Mouse (Mus musculus) megakaryocyte, embryonic 14.5 days (primary cell): ENCODE measurements around the gene Cryab. TPM values are rescaled to one million over a fixed set of nuclear protein-coding genes. Genes with fewer than 3 reads are reported as not detected.

Source experiments
- H3K27me3 ChIP-seq: replicated peaks from 2 replicates; pipeline ENCODE3; 2012; ENCODE audit warnings: inconsistent platforms
- H3K36me3 ChIP-seq: replicated peaks from 2 replicates; pipeline ENCODE3; 2012; ENCODE audit warnings: low read length, inconsistent platforms, mixed read lengths
- H3K4me1 ChIP-seq: 2 replicates; pipeline ENCODE4 v1.6.1; 2012; ENCODE audit warnings: inconsistent platforms
- H3K4me3 ChIP-seq: replicated peaks from 2 replicates; pipeline ENCODE3; 2012; ENCODE audit warnings: moderate library complexity, mild to moderate bottlenecking, inconsistent platforms
- H3K9me3 ChIP-seq: 2 replicates; pipeline ENCODE4 v1.6.1; 2012; ENCODE audit warnings: inconsistent platforms
- FLI1 ChIP-seq: IDR thresholded peaks from 2 replicates; pipeline ENCODE4 v1.6.1; 2012; ENCODE audit warnings: low read length, inconsistent platforms, mixed read lengths
- GATA1 ChIP-seq: IDR thresholded peaks from 3 replicates; pipeline ENCODE4 v1.6.1; 2012; ENCODE audit warnings: mixed read lengths, low read length, inconsistent platforms, borderline replicate concordance
- polyA plus RNA-seq: library from polyadenylated mRNA; stranded (reverse); fragments of >175 nt; gene quantifications from 2 replicates; pipeline ENCODE4 v1.2.3, GENCODE M21; 2012; ENCODE audit warnings: low replicate concordance; ENCODE audit not compliant: insufficient read depth

The Cryab gene
- polyA plus RNA-seq, 1 experiment: not detected

- Histone ChIP-seq H3K27me3 (no peaks in the 10 kb centered on the region), H3K9me3 (no peaks in the 10 kb centered on the region), H3K4me3 (peak overlapping the region; percentile 96), H3K4me1 (peaks cover 18% of the 10 kb centered on the region), H3K36me3 (peaks cover 47% of the 10 kb centered on the region)
- TF ChIP-seq GATA1 (no peak), FLI1 (no peak)
Measured at GRCm38 (mm10) chr9:50776162-50776760, 25.1 kb downstream of the Cryab start.

- Histone ChIP-seq H3K9me3 (no peaks in the 10 kb centered on the region), H3K27me3 (no peaks in the 10 kb centered on the region), H3K36me3 (peaks cover 88% of the 10 kb centered on the region), H3K4me3 (no peak overlapping the region), H3K4me1 (peaks cover 3% of the 10 kb centered on the region; the same call in 1 of the 2 replicates)
- TF ChIP-seq GATA1 (no peak), FLI1 (no peak)
Measured at GRCm38 (mm10) chr9:50782155-50782554, 31.0 kb downstream of the Cryab start.

GRCm38 (mm10) chr9:50795266-50795665, 44.1 kb downstream of the Cryab start:
- no peaks in the 10 kb centered on the region for H3K27me3 ChIP-seq
- peaks cover 20% of the 10 kb centered on the region for H3K4me1 ChIP-seq
- TF ChIP-seq FLI1: no peak
- no peak for TF ChIP-seq GATA1
- H3K4me3 ChIP-seq: no peak overlapping the region
- no peaks in the 10 kb centered on the region for H3K9me3 ChIP-seq
- peaks cover 83% of the 10 kb centered on the region for H3K36me3 ChIP-seq

GRCm38 (mm10) chr9:50796776-50797175, 45.7 kb downstream of the Cryab start:
- Histone ChIP-seq H3K4me1 (peaks cover 14% of the 10 kb centered on the region), H3K9me3 (no peaks in the 10 kb centered on the region), H3K27me3 (no peaks in the 10 kb centered on the region), H3K36me3 (peaks cover 82% of the 10 kb centered on the region), H3K4me3 (no peak overlapping the region)
- TF ChIP-seq FLI1: no peak
- TF ChIP-seq GATA1: no peak

- no peak overlapping the region for H3K4me3 ChIP-seq
- no peak for TF ChIP-seq FLI1
- no peak for TF ChIP-seq GATA1
- H3K9me3 ChIP-seq: no peaks in the 10 kb centered on the region
- H3K36me3 ChIP-seq: peaks cover 82% of the 10 kb centered on the region
- H3K27me3 ChIP-seq: no peaks in the 10 kb centered on the region
- H3K4me1 ChIP-seq: peaks cover 10% of the 10 kb centered on the region
Measured at GRCm38 (mm10) chr9:50797641-50798040, 46.5 kb downstream of the Cryab start.

- Histone ChIP-seq H3K27me3 (no peaks in the 10 kb centered on the region), H3K36me3 (peaks cover 86% of the 10 kb centered on the region), H3K9me3 (no peaks in the 10 kb centered on the region), H3K4me3 (no peak overlapping the region), H3K4me1 (peaks cover 15% of the 10 kb centered on the region)
- TF ChIP-seq GATA1 (no peak), FLI1 (no peak)
Measured at GRCm38 (mm10) chr9:50798368-50798767, 47.2 kb downstream of the Cryab start.

- Histone ChIP-seq H3K9me3 (no peaks in the 10 kb centered on the region), H3K36me3 (peaks cover 87% of the 10 kb centered on the region), H3K27me3 (no peaks in the 10 kb centered on the region), H3K4me3 (no peak overlapping the region), H3K4me1 (peaks cover 36% of the 10 kb centered on the region)
- no peak for TF ChIP-seq FLI1
- TF ChIP-seq GATA1: no peak
Measured at GRCm38 (mm10) chr9:50800985-50801384, 49.9 kb downstream of the Cryab start.

GRCm38 (mm10) chr9:50803055-50803671, 52.0 kb downstream of the Cryab start:
- no peaks in the 10 kb centered on the region for H3K9me3 ChIP-seq
- H3K4me1 ChIP-seq: peaks cover 50% of the 10 kb centered on the region
- H3K4me3 ChIP-seq: no peak overlapping the region
- H3K27me3 ChIP-seq: no peaks in the 10 kb centered on the region
- TF ChIP-seq GATA1: no peak
- TF ChIP-seq FLI1: no peak
- H3K36me3 ChIP-seq: peaks cover 93% of the 10 kb centered on the region

Other genes starting within 250 kb of the Cryab start
- gene Pts, start 222.6 kb upstream of the Cryab start, polyA plus RNA-seq: 15.7 TPM in 1 of 2 replicates, not detected in the other
- gene Il18, start 196.5 kb upstream of the Cryab start, polyA plus RNA-seq: 2.0 TPM in 1 of 2 replicates, not detected in the other
- 0.09 TPM in 1 of 2 replicates, not detected in the other for gene Bco2, start 196.1 kb upstream of the Cryab start, polyA plus RNA-seq
- gene Tex12, start 190.0 kb upstream of the Cryab start, polyA plus RNA-seq: not detected in 2 replicates
- 6.3 and 16.9 TPM in 2 replicates for gene Sdhd, start 147.5 kb upstream of the Cryab start, polyA plus RNA-seq
- 8.5 and 23.8 TPM in 2 replicates for gene Timm8b, start 147.4 kb upstream of the Cryab start, polyA plus RNA-seq
- 0.19 TPM in 1 of 2 replicates, not detected in the other for gene Pih1d2, start 134.0 kb upstream of the Cryab start, polyA plus RNA-seq
- gene Nkapd1, start 133.9 kb upstream of the Cryab start, polyA plus RNA-seq: 2.9 and 3.9 TPM in 2 replicates
- 10.9 and 18.4 TPM in 2 replicates for gene Dlat, start 91.5 kb upstream of the Cryab start, polyA plus RNA-seq
- gene Dixdc1, start 11.8 kb upstream of the Cryab start, polyA plus RNA-seq: not detected in 2 replicates
- gene 2310030G06Rik, start 4.8 kb upstream of the Cryab start, polyA plus RNA-seq: 1.5 TPM in 1 of 2 replicates, not detected in the other
- not detected in 2 replicates for gene Hspb2, start 1.0 kb downstream of the Cryab start, polyA plus RNA-seq
- 0.38 TPM in 1 of 2 replicates, not detected in the other for gene Fdxacb1, start 16.9 kb downstream of the Cryab start, polyA plus RNA-seq
- 2.0 and 9.5 TPM in 2 replicates for gene Alg9, start 23.7 kb downstream of the Cryab start, polyA plus RNA-seq
- 1.3 and 8.7 TPM in 2 replicates for gene 1110032A03Rik, start 24.2 kb downstream of the Cryab start, polyA plus RNA-seq
- 1.4 and 1.9 TPM in 2 replicates for gene Ppp2r1b, start 94.0 kb downstream of the Cryab start, polyA plus RNA-seq